Mouse (Mus musculus) adrenal gland, postnatal 36 days (tissue): Measurements from ENCODE around the gene Sds. TPM values are rescaled to one million over a fixed set of nuclear protein-coding genes. Genes with fewer than 3 reads are reported as not detected.
"Not testable (repeated sequence)": the region's sequence is repeated elsewhere in the genome, so short reads cannot be mapped to it uniquely, and the experiment has no call there.

ENCODE experiments used
- DNase-seq, 2 experiments: peaks; one replicate each; pipeline ENCODE4 v3.0.0; 2021; ENCODE audit warnings: mixed read lengths in 1 of 2
- total RNA-seq, 2 experiments: library from RNA; stranded (reverse); gene quantifications; 2 replicates each; pipeline ENCODE4 v1.2.3; 2021

Gene Sds
- total RNA-seq, 2 experiments from 2014 or later = 1.3 TPM; not detected in 1

GRCm38 (mm10) chr5:120487844-120488243 is 11.5 kb downstream of the Sds start:
- DNase-seq = no peak

- peak; percentile 57 to 72 for DNase-seq
Measured at GRCm38 (mm10) chr5:120490679-120491192, 14.4 kb downstream of the Sds start.

GRCm38 (mm10) chr5:120492437-120492836 is 16.1 kb downstream of the Sds start:
- DNase-seq = peak in 1 of 2 experiments; percentile 53

GRCm38 (mm10) chr5:120493440-120493839 is 17.1 kb downstream of the Sds start:
- DNase-seq = no peak

- DNase-seq = no peak
Measured at GRCm38 (mm10) chr5:120493873-120494395, 17.6 kb downstream of the Sds start.

GRCm38 (mm10) chr5:120495064-120495702 is 18.9 kb downstream of the Sds start:
- peak; percentile 47 to 58 for DNase-seq

GRCm38 (mm10) chr5:120495703-120496226 is 19.4 kb downstream of the Sds start:
- DNase-seq = no peak

- DNase-seq = no peak
Measured at GRCm38 (mm10) chr5:120497071-120497470, 20.7 kb downstream of the Sds start.

- no peak for DNase-seq
Measured at GRCm38 (mm10) chr5:120499202-120499601, 22.9 kb downstream of the Sds start.

- DNase-seq = not testable (repeated sequence)
Measured at GRCm38 (mm10) chr5:120500609-120501008, 24.3 kb downstream of the Sds start.

GRCm38 (mm10) chr5:120502147-120502621 is 25.9 kb downstream of the Sds start:
- DNase-seq = no peak

- DNase-seq = no peak
Measured at GRCm38 (mm10) chr5:120502675-120503143, 26.4 kb downstream of the Sds start.

- DNase-seq = peak; percentile 86 to 92
Measured at GRCm38 (mm10) chr5:120503144-120503795, 26.9 kb downstream of the Sds start, which contains the start of gene Plbd2. Plbd2 (minus strand) TSS chr5:120503625.

- DNase-seq = peak; percentile 87 to 91
Measured at GRCm38 (mm10) chr5:120505368-120505767, 29.0 kb downstream of the Sds start.

GRCm38 (mm10) chr5:120505781-120506180 is 29.5 kb downstream of the Sds start:
- DNase-seq = no peak

GRCm38 (mm10) chr5:120506490-120506889 is 30.2 kb downstream of the Sds start:
- no peak for DNase-seq

- no peak for DNase-seq
Measured at GRCm38 (mm10) chr5:120507311-120507710, 31.0 kb downstream of the Sds start.

GRCm38 (mm10) chr5:120510982-120511642 is 34.8 kb downstream of the Sds start, which contains the start of gene Slc8b1:
Slc8b1 (plus strand) TSS chr5:120511168.
- peak; percentile 97 to 98 for DNase-seq

- DNase-seq = peak; percentile 61 to 67
Measured at GRCm38 (mm10) chr5:120511643-120512220, 35.4 kb downstream of the Sds start.

GRCm38 (mm10) chr5:120512911-120513555 is 36.7 kb downstream of the Sds start:
- DNase-seq = no peak
